Mouse (Mus musculus): ENCODE measurements around the gene Etv6.

The Etv6 gene

DNA sequence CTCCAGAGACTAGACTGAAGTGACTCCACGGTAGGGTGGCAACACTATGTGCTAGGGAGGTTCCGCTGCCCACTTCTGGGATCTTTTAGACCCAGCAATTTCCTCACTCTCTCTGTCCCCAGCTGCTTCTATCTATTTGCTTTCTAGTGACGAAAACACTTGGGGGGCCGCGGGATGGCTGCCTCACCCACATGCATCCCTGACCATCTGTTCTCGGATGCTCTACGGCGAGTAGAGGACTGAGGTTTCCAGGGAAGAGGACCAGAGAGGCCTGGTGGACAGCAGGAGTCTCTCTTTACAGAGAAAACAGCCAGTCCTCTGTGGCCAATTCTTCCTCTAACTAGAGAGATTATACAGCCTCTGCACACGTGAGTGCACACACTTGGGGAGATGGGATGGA is 43.6 kb downstream of the Etv6 start:
- peak; percentile 41 to 59 for DNase-seq

DNA sequence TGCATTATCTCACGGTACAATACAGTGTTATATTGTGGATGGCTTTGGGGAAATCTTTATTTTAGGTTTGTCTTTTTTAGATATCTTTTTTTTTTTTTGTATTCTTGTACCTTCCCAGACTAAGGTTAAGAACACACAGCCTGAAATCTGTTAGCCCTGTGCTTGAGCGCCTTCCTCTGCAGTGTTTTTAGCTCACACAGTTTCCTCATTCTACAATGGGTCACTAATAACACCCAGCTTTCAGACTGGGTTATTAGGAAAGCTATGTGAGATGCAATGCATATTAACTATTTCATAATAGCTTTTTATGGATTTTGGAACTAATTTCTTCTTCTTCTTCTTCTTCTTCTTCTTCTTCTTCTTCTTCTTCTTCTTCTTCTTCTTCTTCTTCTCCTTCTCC is 44.1 kb downstream of the Etv6 start:
- DNase-seq = no peak

DNA sequence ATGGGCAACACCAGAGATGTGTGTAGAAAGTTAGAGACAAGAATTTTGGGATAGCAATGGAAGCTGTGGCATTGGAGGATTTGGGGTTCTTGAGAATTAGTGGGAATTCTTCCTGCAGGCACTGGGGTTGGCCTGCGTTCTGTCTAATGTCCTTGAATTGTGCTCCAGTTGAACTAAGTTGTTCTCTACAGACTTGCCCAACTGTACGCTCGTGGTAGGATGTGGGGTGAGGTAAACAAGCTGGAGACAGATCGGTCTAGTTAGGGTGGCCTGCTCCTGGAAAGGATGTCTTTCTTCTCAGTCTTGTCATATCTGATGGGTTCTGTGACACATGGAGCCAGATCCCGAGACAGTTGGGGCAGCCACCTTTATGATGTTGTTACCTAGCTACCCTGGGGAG is 45.4 kb downstream of the Etv6 start:
- no peak for DNase-seq

DNA sequence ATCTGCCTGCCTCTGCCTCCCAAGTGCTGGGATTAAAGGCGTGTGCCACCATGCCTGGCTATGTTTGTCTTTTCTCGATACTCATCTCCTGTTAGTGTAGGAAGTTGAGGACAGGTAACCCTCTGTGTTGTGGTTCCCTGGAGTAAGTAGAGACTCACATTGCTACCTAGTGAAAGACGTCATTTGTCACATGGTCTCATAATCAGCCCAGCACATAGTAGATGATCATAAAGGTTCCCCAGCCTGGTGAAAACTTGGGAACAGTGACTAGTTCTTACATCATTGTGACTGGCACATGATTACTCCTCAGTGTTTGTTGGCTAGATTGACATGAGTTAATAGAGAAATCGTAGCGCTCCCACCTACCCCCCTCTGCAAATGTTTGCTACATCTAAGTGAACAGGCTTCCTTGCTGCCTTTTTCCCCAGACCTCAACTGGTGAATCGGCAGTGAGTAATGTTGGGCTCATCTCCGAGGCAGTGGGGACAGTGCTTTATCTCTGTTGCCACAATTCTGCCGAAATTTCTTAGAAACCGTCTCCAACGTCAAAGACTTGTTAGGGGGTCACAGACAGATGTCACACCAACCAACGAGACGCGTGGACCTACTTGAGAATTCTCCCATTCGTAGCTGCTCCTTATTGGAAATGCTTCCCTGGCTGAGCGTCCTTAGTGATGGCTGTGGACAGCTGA is 46.9 kb downstream of the Etv6 start:
- DNase-seq = no peak

DNA sequence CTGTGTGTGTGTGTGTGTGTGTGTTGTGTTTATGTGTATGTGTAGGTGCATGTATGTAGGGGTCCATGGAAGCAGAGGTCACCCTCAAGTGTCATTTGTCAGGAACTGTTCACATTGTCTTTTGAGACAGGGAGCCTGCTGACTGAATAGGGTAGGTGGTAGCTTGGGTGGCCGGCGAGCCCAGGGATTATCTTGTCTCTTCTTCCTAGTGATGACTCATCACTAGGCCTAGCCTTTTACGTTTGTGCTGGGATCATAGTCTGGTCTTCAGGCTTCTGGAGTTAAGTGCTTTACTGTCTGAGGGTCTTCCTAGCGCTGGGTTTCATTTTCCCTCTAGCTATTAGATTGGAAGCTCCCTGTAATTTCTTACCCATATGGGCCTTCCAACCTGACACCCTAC is 47.9 kb downstream of the Etv6 start:
- DNase-seq = no peak

DNA sequence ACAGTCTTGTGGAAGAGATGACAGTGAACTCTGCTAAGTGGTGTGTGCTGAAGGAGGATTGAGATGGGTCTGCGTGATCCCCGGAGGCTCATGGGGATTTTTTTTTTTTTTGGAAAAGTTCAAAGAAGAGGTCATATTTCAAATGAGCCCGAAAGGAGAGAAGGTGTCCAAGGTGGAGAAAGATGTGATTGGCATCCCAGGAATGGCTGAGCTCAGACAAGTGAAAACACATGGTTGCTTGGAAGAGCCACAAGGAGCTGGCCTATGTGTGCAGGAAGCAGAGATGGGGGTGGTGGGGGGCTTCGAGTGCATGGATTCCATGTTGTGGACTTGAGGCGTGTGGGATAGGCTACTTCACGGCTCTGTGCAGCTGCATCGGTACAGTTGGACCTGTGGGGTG is 50.9 kb downstream of the Etv6 start:
- no peak for DNase-seq

DNA sequence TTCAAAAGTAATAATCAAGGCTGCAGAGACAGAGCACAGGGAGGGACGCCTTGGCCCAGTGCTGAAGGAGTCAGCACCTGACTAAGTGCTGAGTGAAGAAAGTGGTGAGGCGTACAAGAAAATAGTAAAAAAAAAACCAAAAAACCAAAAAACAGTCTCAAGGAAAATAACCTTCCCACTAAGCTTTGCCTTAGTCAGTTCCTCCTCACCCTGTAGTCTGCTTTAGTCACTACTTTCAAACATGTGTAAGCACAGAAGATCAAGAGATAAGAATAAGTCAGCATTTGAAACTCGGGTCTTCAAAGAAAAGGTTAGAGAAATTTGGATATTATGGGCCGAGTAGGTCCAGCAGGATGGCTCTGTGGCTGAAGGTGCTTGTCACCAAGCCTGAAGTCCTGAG is 52.2 kb downstream of the Etv6 start:
- DNase-seq = no peak

DNA sequence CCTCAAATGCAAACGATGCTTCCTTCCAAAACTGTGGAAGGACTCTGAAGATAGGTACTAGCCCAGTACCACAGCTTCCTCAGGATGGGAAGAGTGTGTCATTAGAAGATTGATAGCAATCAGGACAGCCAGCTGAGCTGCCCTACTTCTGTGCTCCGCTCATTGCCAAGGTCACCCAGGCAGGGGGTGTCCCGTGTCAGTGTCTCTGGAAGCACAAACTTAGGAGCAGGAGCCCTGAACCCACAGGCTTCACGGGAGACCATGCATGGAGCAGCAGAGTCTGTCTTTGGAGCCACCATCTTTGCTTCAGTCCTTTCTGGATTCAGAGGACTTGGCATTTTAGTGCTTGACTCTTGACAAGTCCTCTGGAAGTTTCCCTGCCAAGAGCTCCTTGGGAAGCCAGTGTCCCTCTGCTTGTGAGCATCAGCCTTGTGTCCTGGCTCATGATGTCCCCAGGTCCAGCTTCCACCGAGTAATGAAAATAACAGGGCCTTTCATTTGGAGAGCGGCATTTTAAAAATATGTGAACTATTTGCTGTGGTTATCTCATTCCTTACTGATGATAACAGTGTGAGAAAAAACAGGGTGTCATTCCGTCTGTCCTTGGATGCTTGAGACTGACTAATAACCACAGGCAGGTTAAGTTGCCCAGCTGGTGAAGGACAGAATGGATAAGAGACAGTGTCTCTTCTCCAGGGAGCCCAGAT is 54.3 kb downstream of the Etv6 start:
- peak in 1 of 2 experiments; percentile 10 for DNase-seq

DNA sequence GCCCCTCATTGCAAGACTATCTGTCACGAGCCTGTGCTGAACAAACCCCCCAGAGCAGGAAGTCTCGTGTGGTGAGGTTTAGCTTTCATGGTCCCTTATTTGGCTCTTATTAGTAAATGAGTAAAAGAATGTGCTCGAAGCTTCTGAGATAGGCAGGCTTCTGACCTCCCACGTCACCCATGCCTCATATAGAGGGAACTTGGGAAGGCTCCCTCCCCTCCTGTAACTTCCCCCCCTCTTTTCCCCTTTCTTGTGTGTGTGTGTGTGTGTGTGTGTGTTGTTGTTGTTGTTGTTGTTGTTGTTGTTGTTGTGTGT is 54.8 kb downstream of the Etv6 start:
- DNase-seq = no peak

DNA sequence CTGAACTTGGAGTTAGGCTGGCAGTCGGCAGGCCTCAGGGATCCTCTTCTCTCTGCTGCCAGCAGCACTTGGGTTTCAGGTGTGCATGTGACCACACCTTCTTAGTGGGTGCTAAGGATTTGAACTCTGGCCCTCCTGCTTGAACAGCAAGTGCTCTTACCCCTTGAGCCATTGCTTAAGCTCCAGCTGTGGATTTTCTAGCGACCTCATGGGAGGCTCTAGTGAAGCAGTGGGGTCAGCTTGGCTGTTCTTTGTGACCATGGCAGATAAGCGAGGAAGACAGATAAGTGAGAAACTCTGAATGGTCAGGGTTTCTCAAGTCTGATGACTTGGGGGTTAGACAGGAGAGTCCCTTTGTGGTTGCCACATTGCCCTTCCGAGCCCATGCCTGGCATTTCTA is 55.4 kb downstream of the Etv6 start:
- no peak for DNase-seq

DNA sequence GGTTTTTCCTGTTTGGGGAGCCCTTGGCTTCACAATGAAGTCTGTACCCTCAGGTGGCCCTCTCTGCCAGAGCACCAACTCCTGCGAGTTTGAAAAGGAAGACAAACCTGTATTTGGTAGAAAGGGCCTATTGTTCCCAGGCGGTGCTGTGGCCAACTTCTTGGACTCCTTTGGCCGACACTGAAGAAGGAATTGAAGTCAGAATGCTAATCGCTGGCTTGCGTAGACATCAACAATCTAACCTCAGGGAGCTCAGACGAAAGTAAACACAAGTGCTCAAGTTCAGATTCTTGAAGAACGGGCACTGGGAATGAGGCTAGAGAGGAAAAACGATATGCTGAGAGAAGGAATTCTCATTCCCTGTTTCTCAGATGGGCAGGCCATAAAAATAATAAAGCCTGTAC is 55.9 kb downstream of the Etv6 start:
- no peak for DNase-seq

DNA sequence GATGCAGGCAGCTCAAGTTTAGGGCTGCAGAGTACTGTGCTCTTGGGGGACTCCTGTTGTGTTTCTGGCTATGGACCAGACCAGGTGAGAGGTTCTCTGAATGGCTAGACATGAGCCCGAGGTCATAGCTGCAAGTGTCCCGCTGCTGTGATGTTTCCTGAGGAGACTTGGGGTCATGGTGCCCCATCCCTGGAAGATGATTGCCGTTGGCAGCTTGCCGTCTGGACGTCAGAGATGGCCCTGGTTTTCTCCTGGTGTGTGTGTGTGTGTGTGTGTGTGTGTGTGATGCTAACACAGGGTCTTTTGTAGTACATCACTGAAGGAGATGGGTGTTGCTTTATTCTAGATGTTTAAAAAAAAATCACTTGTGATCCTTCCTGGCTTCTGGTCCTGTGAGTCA is 58.6 kb downstream of the Etv6 start:
- DNase-seq = no peak

DNA sequence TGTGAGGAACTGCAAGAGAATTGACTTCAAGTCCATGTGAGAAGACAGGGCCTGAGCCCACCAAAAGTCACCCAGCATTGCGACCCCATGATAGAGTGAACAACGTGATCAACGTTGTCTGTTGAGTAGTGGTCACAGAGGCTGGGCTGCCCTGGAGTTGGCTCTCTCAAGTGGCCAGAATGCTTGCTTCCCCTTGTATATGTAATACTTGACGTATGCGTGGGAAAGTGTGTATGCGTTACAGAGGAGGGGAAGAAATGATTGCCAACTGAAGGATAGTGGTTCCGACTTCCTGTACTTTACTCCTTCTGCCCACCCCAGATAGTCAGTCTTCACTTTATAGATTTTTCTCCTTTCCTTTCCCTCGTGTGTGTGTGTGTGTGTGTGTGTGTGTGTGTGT is 59.1 kb downstream of the Etv6 start:
- DNase-seq = no peak

DNA sequence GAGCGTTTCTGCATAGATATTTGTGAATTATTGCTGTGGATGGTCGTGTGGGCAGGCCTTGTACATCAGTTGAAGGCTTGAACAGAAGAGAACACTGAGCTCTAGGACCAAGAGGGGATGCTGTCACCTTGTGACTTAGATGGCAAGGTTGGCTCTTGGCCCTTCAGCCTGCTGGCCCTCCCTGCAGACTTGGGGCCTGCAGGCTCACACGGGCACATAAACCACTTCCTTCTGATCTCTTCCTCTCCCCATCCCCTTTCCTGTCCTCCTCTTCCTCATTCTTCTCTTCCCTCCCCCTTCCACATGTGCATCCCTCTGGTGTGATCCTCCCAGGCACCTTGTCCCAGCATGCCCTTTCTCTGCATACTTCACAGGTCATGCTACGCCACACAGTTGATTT is 60.1 kb downstream of the Etv6 start:
- no peak for DNase-seq

DNA sequence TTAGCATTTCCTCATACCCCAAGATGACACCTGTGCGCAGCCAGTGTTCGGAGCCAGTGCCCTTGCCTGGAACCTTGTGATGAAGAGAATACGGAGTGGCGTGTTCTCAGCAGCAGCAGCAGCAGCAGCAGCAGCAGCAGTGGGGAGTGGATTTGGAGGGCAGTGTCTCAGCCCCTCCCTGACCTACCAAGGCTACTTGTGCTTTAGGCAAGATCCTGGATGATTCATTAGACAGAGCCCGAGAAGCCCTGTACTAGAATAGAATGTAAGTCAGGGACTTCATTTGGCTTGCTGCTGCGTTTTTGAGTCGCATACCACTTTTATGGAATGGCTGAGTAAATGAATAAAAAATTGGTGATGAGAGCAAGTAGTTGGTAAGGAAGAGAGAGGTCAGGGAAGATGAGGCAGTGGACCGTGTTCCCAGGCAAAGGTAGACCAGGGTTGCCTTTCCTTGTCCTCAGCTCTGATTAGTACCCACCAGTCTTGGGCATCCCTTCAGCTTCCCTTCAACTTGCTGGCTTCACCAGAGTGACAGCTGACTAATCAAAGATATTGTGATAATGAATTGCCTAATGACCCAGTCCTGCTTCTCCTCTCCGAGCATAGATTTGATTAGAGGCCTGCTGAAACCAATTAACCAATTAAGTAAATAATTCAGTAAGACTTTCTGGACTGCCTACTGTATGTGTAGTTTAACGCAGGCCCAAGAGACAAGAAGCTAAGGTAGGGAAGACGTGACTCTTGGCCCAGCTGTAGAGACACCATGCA is 64.7 kb downstream of the Etv6 start:
- no peak for DNase-seq

DNA sequence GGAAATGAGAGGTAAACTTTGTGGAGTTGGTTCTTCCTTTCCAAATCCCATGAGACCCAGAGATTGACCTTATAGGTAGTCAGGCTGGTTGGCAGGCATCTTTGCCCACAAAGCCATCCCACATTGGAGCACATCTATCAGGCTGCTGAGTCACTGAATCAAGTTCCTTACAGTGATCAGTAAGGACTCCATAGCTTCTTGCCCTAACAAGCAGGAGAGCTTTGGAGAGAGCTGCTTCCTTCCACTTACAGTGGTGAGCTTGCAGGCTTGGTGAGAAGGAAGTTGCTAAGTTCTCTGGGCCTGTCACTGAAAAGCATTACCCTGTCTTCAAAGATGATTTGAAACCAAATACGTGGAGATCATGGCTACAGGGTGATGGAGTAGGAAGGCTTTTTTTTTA is 66.9 kb downstream of the Etv6 start:
- DNase-seq = no peak

DNA sequence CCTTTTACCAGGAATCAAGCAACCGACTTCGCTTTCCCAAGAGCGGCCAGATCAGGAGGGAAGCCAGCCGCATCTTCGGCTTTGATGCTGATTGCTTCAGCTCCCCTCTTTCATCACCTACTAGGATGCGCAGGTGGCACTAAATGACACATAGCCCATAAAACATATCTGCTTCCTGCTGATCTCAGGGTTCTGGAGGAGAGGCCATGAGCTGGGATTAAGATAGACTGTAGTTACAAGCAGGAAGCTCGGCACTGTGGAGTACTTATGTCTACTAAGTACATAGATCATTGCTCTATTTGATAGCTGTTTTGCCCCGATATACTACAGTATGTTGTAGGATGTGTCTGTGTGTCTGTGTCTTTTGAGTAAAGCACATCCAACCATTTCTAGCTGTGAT is 68.0 kb downstream of the Etv6 start:
- no peak for DNase-seq

DNA sequence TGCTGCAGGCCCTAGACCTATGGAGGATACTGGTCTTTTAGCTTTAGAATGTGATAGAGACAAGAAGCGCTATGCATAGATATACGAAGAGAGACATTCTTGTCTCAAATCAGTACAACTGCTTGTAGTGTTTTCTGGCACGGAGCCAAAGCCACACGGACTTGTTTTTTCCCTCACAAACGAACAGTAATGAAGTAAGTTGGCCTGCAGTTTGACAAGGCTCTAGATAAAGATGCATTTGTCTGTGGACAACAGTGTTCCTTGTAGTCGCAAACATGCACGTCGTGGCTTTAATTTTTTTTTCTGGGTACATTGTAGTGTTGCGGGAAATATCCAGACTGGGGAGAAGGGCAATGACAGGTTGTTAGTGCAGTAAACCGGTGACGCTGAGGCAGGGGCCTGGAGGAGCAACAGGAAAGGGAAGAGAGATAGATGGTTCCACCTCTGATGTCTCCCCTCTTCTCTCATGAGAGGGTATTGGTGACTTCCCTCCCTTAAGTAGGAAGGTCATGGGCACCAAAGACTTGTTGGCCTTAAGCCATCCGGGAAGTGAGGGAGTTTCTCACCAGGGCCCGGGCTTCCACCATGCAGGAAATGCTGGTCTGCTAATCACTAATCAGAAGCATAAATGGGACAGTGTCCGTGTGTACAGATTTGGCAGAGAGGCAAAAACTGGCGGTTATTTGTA is 70.2 kb downstream of the Etv6 start:
- DNase-seq = peak; percentile 56 to 62

DNA sequence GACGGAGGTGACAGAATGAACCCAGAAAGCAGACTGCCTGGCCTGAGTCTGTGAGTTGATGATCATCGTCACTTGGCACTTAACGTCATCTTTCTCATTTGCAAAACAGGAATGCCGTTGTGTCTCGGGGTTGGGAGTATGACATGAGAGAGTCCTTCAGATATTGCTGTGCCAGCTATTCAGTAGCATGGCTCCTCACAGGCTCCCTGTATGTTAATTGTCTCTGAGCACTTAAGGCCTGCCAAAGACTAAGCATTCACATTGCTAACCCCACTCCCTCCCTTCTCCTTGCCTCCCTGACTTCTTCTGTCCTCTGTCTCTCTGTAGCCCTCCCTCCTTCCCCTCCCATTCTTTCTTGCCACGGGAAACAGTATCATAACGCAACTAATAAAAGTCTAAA is 72.2 kb downstream of the Etv6 start:
- DNase-seq = no peak

DNA sequence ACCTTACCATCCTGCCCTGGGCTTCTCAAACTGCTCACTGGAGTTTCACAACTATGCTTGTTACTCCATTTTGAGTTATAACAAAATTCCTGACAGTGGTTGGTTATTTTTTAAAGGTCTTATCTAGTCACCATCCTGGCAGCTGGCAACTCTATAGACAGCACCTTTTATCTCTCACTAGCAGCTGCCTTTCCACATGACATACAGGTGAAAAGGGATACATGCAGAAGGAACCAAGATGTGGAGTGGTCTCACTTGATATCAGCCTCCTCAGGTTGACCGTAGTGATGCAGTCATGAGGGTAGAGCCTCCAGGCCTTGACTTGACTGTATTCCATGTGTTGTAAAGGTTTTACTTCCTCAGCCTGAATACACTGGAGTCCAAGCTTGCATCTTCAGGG is 74.2 kb downstream of the Etv6 start:
- DNase-seq = no peak

DNA sequence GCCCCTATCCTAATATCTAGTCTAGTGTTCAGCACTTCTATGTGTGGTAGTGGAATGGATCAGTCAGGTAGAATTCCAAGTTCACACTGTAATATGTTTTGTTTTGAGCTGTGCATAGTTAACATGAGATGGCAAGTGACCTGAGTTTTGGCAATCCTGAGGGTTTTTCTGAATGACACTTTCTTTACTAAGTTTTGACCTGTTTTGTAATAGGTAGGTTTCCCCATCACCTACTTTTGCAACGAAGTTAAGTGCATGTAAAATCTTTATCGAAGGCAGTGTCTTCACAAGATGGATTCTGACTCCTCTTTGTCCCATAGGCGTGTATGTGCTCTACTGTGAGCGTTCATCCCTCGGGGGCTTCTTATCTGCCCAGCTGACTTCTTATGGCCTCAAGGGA is 74.7 kb downstream of the Etv6 start:
- DNase-seq = no peak

DNA sequence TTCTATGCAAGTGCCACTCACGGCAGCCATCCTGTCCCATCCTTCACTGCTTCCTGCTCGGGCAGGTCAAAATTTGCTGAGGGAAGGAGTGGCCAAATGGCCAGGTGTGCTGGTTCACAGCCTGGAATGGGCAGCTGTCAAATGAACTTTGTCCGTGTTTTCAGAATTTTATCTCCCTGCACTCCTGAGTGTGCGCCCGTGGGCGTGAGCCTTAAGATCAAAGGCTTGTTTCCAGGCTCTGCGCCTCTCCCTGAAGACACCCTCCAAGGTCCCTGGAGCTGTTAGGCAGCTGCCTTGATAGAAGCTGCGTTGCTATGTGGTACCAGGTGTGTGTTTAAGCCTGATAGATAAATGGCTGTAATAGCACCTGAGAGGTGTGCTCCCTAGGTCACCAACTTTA is 76.1 kb downstream of the Etv6 start:
- DNase-seq = no peak

DNA sequence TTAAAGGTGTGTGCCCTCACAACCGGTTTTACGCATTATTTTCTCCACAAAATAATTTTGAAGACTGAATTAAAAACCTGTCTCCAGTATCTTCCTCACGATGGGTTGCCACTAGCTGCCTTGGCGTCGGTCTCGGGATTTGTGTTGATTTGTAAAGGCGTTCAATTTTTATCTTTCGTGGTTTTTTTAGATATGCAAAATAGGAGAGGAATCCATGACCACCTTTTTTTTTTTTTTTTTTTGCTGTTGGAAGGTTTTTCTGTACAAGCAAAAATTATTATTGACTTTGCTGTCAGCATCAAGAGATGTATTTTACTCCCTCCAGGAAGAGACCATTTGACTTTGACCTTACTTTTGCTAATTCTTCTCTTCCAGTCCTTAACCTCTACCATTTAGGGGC is 77.3 kb downstream of the Etv6 start:
- DNase-seq = no peak

DNA sequence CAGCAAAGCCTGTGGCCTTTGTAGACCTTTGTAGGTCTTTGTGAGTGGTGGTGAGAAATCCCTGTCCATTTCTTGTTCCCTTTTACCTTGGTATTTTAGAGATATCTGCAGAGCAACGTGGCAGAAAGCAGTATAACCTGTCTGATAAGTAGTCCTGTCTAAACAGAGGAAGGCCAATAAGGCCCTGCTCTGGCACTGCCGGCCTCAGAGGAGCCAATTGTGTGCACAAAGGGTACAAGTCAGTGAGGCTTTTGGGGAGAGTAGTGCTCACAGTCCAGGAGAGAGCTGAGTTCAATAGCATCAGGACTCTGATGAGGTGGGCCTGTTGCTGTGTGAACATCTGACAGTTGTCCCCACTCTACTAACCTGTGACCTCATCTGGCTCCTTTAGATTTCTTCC is 77.7 kb downstream of the Etv6 start:
- no peak for DNase-seq

All from cerebellum, postnatal 10 days (tissue).